Mouse (Mus musculus): ENCODE data around the gene Grrp1.
"Not testable (repeated sequence)": the region's sequence is repeated elsewhere in the genome, so short reads cannot be mapped to it uniquely, and the experiment has no call there.

The Grrp1 gene

GRCm38 (mm10) chr4:134253722-134254324 lies at the start of gene Grrp1:
Gene Grrp1, minus strand, starts transcription at chr4:134254106.
- DNase-seq: no peak

GRCm38 (mm10) chr4:134302084-134302483 lies 48.2 kb upstream of the Grrp1 start:
- DNase-seq: no peak

- no peak for DNase-seq
These were observed 46.4 kb upstream of the Grrp1 start for GRCm38 (mm10) chr4:134300316-134300715.

- DNase-seq: no peak
These were observed 45.5 kb upstream of the Grrp1 start for GRCm38 (mm10) chr4:134299498-134299810.

- no peak for DNase-seq
These were observed 45.0 kb upstream of the Grrp1 start for GRCm38 (mm10) chr4:134298626-134299497.

- DNase-seq: no peak
These were observed 43.5 kb upstream of the Grrp1 start for GRCm38 (mm10) chr4:134297369-134297768.

- no peak for DNase-seq
These were observed 42.6 kb upstream of the Grrp1 start for GRCm38 (mm10) chr4:134296523-134296922.

- not testable (repeated sequence) for DNase-seq
These were observed 42.2 kb upstream of the Grrp1 start for GRCm38 (mm10) chr4:134296096-134296495.

GRCm38 (mm10) chr4:134293692-134294163 lies 39.8 kb upstream of the Grrp1 start:
- no peak for DNase-seq

- DNase-seq: no peak
These were observed 39.3 kb upstream of the Grrp1 start for GRCm38 (mm10) chr4:134293061-134293691.

GRCm38 (mm10) chr4:134292067-134292466 lies 38.2 kb upstream of the Grrp1 start:
- DNase-seq: peak; percentile 42

- peak; percentile 18 for DNase-seq
These were observed 34.7 kb upstream of the Grrp1 start for GRCm38 (mm10) chr4:134288397-134289256.

GRCm38 (mm10) chr4:134287575-134288025 lies 33.7 kb upstream of the Grrp1 start, which contains the start of gene Pdik1l:
Gene Pdik1l, minus strand, starts transcription at chr4:134287895.
- peak; percentile 80 for DNase-seq

GRCm38 (mm10) chr4:134287168-134287564 lies 33.3 kb upstream of the Grrp1 start:
- DNase-seq: peak; percentile 94

- DNase-seq: no peak
These were observed 32.6 kb upstream of the Grrp1 start for GRCm38 (mm10) chr4:134286226-134287167.

GRCm38 (mm10) chr4:134284942-134285341 lies 31.0 kb upstream of the Grrp1 start:
- DNase-seq: no peak

- no peak for DNase-seq
These were observed 19.8 kb upstream of the Grrp1 start for GRCm38 (mm10) chr4:134273417-134274345.

GRCm38 (mm10) chr4:134272731-134273416 lies 19.0 kb upstream of the Grrp1 start:
- no peak for DNase-seq

- no peak for DNase-seq
These were observed 18.1 kb upstream of the Grrp1 start for GRCm38 (mm10) chr4:134271979-134272378.

- DNase-seq: not testable (repeated sequence)
These were observed 15.7 kb upstream of the Grrp1 start for GRCm38 (mm10) chr4:134269622-134270021.

All from cerebellum, adult 11-12 months (tissue).